Mouse (Mus musculus): Measurements from ENCODE around the gene Scrg1.
A peak's percentile ranks its signal among the peaks of the same experiment; 100 is the strongest.
"Not testable (repeated sequence)": the region's sequence is repeated elsewhere in the genome, so short reads cannot be mapped to it uniquely, and the experiment has no call there.

Gene Scrg1

DNA sequence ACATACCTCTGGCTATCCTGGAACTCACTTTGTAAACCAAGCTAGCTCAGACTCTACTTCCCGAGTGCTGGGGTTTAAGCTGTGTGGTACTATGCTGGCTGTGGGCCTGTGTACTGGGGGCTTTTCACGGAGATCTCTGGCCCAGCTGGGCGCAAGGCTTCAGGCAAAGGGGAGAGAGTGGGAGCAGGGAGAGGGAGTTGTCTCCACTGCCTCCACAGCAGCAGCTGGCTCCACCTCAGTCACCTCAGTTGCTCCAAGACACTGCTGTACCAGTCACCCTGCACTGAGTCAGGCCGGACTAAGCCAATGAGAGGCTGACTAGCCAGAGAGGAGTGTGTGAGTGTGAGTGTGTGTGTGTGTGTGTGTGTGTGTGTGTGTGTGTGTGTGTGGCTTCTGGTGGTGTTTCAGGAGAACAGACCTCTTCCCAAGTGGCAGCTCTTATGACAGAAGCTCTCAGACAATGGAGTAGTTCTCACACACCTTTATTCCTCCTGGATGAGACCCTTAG lies 51.9 kb downstream of the Scrg1 start:
- no peak for DNase-seq (ENCODE audit: low read depth in 1 of 2, low spot score in 2 of 2)

DNA sequence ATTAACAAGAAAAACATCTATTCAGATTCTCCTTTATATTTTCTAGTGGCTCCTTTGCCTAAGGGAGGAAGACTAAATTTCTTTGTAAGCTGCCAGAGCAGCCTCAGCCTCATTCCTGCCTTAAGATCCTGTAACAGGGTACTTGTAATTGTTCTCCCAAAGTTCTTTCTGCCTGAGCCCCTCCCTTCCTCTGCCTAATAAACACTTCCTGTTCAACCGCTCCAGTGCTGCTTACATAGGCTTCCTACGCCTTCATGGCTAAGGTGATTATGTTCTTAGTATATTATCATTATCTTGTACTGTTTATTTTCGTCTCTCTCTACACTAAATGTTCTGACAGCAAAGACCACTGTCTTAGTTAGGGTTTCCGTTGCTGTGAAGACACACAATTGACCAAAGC lies 52.9 kb downstream of the Scrg1 start:
- no peak for DNase-seq (ENCODE audit: low read depth in 1 of 2, low spot score in 2 of 2)

DNA sequence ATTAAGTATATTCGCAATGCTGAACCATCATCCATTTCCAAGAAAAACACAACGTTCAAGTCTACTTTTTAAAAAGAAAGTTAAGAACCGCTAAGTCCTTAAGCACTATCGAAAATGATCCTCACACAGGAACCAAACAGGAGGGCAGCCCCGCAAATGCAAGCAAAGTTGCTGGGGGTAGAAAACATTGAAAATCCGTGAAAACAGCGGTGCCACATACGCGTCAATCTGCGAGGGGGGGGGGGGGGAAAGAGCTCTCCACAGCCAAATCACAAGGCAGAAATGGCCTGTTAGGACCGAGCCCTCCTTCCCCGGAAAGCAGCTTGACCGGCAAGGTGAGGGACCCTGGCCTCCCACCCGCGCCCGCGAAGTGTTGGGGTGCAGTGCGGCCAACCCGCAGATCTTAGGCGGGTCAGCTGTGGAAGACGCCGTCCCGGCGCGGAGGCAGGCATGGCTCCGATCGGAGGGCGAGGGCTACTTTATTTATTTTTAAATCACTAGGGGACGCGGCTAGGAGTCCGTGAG lies 55.1 kb downstream of the Scrg1 start:
- no peak for DNase-seq (ENCODE audit: low read depth in 1 of 2, low spot score in 2 of 2)

DNA sequence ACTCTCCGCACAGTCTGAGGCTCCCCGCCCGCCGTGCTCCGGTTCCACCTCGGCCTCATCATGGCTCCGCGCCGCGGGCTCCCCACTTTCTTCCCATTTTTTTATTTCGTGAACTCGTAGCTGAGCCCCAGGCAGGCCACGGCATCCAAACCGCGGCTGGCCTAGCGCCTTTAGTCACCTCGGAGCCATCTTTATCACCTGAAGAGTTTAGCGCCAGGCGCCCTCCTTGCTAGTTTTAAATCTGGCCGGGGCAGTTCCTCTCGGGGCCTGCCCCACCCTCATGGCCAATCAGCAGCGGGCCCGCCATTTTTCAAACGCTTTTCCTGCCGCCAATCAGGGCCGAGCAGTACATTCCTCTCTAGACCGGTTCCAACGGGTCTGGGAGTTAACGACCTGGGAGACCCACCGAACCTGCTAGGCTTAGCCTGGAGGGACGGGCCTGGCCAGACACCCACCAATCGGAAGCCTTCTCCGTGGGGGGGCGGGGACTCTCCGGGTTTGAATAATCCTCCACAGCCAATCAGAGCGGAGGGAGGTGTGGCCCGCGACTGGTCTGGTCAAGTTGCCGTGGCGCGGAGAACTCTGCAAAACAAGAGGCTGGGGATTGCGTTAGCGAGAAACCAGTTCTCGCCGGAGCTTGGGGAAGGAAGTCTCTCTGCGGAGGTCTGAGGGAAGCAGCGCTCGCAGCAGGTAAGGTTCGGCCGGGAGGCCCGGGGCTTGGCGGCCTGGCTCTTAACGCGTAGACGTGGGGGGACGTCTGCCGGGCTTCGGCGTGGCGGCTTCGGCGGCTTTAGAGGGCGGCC lies 55.8 kb downstream of the Scrg1 start, which contains the start of gene Hmgb2:
TSS of gene Hmgb2 (plus strand) at position 592 of the 803 bp plus-strand sequence.
- DNase-seq (ENCODE audit: low read depth in 1 of 2, low spot score in 2 of 2) = peak; percentile 99 to 100

DNA sequence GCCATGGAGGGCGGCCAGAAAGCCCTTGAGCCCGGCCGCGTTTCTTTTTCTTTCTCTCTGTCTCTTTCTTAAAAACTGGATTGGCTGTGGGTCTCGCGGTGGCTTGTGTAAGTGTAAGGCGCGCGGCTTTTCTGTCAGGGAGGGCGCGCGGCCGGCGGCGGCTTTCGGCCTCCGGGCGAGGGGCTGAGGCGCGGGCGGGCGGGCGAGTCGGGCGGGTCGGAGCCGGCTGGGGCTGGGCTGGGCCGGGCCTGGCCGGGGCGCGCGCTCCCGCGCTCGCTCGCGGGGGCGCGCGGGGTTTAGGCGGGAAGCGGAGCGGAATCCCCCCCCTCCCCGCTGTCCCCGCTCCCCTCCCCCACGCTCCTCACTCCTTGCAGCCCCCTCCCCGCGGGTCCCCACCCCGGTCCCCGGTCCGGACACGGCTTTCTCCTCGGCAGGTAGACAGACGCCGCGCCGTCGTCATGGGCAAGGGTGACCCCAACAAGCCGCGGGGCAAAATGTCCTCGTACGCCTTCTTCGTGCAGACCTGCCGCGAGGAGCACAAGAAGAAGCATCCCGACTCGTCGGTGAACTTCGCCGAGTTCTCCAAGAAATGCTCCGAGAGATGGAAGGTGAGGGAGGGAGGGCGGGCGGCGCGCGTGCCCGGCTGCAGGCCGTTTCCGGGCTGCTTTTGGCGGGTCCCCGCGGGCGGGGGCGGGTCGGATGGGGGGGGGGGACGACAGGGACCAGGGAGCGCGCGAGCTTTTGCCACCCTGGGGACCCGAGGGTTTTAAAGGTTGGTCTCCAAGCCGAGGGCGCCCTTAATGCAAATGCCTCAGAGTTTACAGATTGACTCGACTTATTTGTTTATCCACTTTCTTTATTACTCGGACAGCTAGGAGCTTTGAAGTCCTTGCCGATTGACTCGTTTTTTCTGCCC lies 56.7 kb downstream of the Scrg1 start:
- no peak for DNase-seq (ENCODE audit: low read depth in 1 of 2, low spot score in 2 of 2)

DNA sequence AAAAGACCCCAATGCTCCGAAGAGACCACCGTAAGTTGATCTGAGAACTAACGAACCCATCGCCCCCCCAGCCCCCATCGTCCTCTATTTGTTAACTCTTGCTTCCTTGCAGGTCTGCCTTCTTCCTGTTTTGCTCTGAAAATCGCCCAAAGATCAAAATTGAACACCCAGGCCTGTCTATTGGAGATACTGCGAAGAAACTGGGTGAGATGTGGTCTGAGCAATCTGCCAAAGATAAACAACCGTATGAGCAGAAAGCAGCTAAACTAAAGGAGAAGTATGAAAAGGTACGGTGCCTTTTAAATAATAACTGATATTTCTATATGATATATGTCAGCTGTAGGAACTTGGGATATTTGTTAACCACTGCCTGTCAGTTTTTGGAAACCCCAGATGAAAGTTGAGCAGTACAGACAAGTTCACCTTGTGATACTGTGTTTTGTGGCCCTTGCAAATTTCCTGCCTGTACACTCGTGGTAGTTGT lies 57.5 kb downstream of the Scrg1 start:
- DNase-seq (ENCODE audit: low read depth in 1 of 2, low spot score in 2 of 2) = not testable (repeated sequence)

DNA sequence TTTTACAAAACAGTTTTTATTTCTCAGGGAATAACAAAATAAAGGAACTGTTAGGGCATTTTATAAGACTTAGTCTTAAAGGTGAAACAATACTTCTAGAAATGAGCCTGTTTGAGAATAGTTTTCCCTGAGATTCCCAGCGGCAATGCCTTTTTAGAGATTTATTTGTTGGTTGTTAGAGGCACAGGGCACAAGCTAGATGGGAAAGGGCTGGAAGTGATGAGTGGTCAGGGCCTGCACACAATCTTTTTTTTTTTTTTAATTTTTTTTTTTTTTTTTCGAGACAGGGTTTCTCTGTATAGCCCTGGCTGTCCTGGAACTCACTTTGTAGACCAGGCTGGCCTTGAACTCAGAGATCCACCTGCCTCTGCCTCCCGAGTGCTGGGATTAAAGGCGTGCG lies 61.0 kb downstream of the Scrg1 start:
- not testable (repeated sequence) for DNase-seq (ENCODE audit: low read depth in 1 of 2, low spot score in 2 of 2)

DNA sequence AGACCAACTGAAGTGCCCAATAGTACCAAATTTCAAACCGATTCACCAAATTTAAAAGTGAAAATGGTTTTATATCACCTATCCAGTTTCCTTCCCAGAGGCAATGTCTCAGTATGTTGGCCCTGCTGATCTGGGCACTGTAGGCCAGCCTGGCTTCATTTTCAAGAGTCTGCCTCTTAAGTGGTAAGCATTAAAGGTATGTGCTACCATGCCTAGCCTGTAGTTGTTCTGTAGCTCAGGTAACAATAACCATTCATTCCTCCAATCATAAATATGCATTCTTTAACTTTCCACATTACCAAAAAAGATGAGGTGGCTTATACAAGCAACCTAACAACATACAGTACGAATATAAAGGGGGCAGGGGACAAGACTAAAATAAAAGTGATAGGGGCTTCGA lies 62.0 kb downstream of the Scrg1 start:
- DNase-seq (ENCODE audit: low read depth in 1 of 2, low spot score in 2 of 2) = no peak

DNA sequence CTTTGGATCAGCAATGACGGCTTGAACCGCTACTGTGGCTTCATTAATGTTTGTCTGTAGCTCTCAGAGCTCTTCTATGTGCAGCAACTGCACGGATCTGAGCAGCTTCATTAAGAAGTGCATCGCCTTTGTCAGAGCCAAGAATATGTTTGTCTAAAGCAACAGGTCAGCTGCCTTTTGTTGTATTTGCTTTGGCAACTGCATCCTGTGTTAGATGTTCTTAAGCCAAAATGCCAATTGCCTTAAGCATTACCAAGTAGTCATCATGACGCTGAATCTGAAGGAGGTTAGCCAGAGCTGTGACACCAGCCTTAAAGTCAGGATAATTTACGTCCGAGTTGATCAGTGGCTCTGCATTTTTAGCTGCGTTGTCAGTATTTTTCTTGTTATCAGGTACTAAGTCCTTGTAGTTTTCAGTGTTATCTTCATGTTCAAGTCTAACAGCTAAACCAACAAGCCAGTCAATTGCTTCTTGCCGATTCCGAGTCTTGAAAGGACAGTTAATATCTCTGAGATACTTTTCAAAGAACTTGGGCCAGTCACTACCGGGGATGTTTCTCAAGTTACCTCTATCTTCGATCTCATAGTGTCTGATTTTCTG lies 64.6 kb downstream of the Scrg1 start:
- DNase-seq (ENCODE audit: low read depth in 1 of 2, low spot score in 2 of 2) = no peak
